Mouse (Mus musculus): Measurements from ENCODE around the gene Gm3233. TPM values are rescaled to one million over a fixed set of nuclear protein-coding genes. Genes with fewer than 3 reads are reported as not detected.
"Not testable (repeated sequence)": the region's sequence is repeated elsewhere in the genome, so short reads cannot be mapped to it uniquely, and the experiment has no call there.

The Gm3233 gene
- polyA plus RNA-seq, 1 experiment from 2014 or later = not detected

DNA sequence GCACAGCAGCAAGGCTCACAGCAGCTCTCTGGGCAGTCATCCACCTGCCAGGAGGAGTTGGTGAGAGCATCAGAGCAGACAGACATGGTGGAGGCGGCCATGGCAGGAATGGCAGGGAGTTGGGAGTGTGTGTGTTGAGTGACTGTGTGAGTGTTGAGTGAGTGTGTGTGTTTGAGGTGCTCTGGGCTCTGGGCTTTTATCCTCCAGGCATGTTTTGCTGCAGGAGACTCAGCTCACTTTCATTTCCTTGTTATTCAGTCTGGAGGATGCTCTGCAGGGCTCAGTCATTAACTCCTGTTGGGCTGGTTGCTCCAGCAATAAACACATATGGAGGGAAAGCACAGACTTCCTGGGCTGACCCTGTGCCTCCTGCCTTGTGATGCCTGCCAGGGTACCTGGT, 17.4 kb upstream of the Gm3233 start, which contains the start of gene Gm7138:
Gene Gm7138 (minus strand): TSS at position 101 of the 400 bp plus-strand sequence.
- H3K27me3 ChIP-seq (ENCODE audit: insufficient read depth, low read length); H3K27ac ChIP-seq (ENCODE audit: low read length); ATAC-seq (ENCODE audit: low FRiP score, low TSS enrichment); H3K4me1 ChIP-seq (ENCODE audit: insufficient read depth, low read length); H3K9me3 ChIP-seq (ENCODE audit: low read length); H3K4me3 ChIP-seq (ENCODE audit: low read length); H3K9ac ChIP-seq (replicated peaks; ENCODE audit: low read length); H3K36me3 ChIP-seq (ENCODE audit: insufficient read depth, low read length); H3K4me2 ChIP-seq (replicated peaks; ENCODE audit: low read depth, low read length): not testable (repeated sequence)
- 100% methylated on average over 1 of the region's 1 CpGs for WGBS

DNA sequence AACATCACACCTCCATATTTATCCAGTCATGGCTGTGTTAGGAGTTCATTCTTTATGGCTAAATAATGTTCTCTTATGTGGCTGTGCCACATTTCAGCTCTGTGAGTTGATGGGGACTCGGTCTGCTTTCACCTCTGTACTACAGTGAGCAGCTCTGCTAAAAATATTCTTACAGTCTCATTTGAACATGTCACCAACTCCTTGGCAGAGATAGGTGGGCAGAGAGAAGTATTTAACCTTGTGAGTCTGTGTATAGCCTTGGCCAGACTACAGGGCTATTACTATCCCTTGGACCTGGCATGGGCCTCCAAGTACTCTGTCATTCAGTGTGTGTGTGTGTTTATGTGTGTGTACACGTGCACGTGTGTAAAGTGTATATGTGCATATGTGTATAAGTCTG, 12.7 kb upstream of the Gm3233 start:
- not testable (repeated sequence) for H3K9me3 ChIP-seq (ENCODE audit: low read length)
- WGBS = 75% methylated on average over 1 of the region's 3 CpGs

DNA sequence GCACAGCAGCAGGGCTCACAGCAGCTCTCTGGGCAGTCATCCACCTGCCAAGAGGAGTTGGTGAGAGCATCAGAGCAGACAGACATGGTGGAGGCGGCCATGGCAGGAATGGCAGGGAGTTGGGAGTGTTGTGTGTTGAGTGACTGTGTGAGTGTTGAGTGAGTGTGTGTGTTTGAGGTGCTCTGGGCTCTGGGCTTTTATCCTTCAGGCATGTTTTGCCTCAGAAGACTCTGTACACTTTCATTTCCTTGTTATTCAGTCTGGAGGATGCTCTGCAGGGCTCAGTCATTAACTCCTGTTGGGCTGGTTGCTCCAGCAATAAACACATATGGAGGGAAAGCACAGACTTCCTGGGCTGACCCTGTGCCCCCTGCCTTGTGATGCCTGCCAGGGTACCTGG, 11.7 kb upstream of the Gm3233 start, which contains the start of gene Gm3238:
Gene Gm3238 (minus strand): TSS at position 101 of the 400 bp plus-strand sequence.
- H3K9ac ChIP-seq (replicated peaks; ENCODE audit: low read length); H3K36me3 ChIP-seq (ENCODE audit: insufficient read depth, low read length); H3K4me1 ChIP-seq (ENCODE audit: insufficient read depth, low read length); H3K4me2 ChIP-seq (replicated peaks; ENCODE audit: low read depth, low read length); H3K27me3 ChIP-seq (ENCODE audit: insufficient read depth, low read length); H3K27ac ChIP-seq (ENCODE audit: low read length); H3K4me3 ChIP-seq (ENCODE audit: low read length); H3K9me3 ChIP-seq (ENCODE audit: low read length); ATAC-seq (ENCODE audit: low FRiP score, low TSS enrichment): not testable (repeated sequence)
- no CpG with 5 or more reads among the region's 1 CpGs for WGBS

More for the DNA sequence above, 12.7 kb upstream of the Gm3233 start:
- not testable (repeated sequence) for H3K27ac ChIP-seq (ENCODE audit: low read length); H3K4me2 ChIP-seq (replicated peaks; ENCODE audit: low read depth, low read length); H3K4me1 ChIP-seq (ENCODE audit: insufficient read depth, low read length); H3K9ac ChIP-seq (replicated peaks; ENCODE audit: low read length); ATAC-seq (ENCODE audit: low FRiP score, low TSS enrichment); H3K4me3 ChIP-seq (ENCODE audit: low read length); H3K27me3 ChIP-seq (ENCODE audit: insufficient read depth, low read length); H3K36me3 ChIP-seq (ENCODE audit: insufficient read depth, low read length)

DNA sequence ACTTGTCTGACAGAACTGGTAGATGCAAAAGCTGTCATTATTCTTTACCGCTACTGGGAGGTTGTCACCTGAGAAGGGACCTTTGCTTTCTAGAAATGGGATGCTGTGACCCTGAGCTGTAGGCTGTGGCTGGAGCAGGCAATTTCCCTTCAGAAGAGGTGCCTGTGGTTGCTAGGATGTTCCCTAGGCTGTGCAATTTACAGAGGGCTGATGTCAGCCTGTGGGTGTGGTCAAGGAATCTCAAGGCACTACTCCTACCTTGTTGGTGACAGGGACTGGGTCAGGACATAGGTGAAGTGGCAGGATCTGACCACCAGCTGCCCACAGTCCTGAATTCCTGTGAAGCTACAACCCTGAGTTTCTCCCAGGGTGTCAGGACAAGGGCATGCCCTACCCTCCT, 10.2 kb upstream of the Gm3233 start:
- no peak overlapping the region for H3K4me2 ChIP-seq (replicated peaks; ENCODE audit: low read depth, low read length)
- no peaks in the 10 kb centered on the region for H3K27me3 ChIP-seq (ENCODE audit: insufficient read depth, low read length)
- no peak overlapping the region for H3K27ac ChIP-seq (ENCODE audit: low read length)
- no peak overlapping the region for H3K4me3 ChIP-seq (ENCODE audit: low read length)
- ATAC-seq (ENCODE audit: low FRiP score, low TSS enrichment) = no peak
- H3K9ac ChIP-seq (replicated peaks; ENCODE audit: low read length) = no peak overlapping the region
- no peaks in the 10 kb centered on the region for H3K9me3 ChIP-seq (ENCODE audit: low read length)
- 62% methylated on average over 1 of the region's 1 CpGs for WGBS
- H3K36me3 ChIP-seq (ENCODE audit: insufficient read depth, low read length) = no peaks in the 10 kb centered on the region
- H3K4me1 ChIP-seq (ENCODE audit: insufficient read depth, low read length) = no peaks in the 10 kb centered on the region

DNA sequence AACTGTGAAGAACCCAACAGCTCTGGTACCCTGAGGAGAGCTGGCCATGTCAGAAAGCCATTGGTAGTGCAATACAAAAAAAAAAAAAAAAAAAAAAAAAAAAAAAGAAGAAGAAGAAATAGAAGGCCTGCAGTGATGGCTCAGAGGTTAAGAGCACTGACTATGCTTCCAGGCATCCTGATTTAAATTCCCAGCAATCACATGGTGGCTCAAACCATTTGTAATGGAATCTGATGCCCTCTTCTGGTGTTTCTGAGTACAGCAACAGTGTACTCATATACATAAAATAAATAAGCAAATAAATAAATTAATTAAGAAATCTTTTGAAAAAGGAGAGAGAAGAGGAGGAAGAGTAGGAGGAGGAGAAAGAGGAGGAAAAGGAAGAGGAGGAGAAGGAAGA, 6.0 kb downstream of the Gm3233 start:
- ATAC-seq (ENCODE audit: low FRiP score, low TSS enrichment) = no peak
- H3K9me3 ChIP-seq (ENCODE audit: low read length) = no peaks in the 10 kb centered on the region
- no peak overlapping the region for H3K4me3 ChIP-seq (ENCODE audit: low read length)
- no peak overlapping the region for H3K27ac ChIP-seq (ENCODE audit: low read length)
- no peaks in the 10 kb centered on the region for H3K4me1 ChIP-seq (ENCODE audit: insufficient read depth, low read length)
- H3K4me2 ChIP-seq (replicated peaks; ENCODE audit: low read depth, low read length) = no peak overlapping the region
- H3K27me3 ChIP-seq (ENCODE audit: insufficient read depth, low read length) = no peaks in the 10 kb centered on the region
- no peaks in the 10 kb centered on the region for H3K36me3 ChIP-seq (ENCODE audit: insufficient read depth, low read length)
- H3K9ac ChIP-seq (replicated peaks; ENCODE audit: low read length) = no peak overlapping the region

DNA sequence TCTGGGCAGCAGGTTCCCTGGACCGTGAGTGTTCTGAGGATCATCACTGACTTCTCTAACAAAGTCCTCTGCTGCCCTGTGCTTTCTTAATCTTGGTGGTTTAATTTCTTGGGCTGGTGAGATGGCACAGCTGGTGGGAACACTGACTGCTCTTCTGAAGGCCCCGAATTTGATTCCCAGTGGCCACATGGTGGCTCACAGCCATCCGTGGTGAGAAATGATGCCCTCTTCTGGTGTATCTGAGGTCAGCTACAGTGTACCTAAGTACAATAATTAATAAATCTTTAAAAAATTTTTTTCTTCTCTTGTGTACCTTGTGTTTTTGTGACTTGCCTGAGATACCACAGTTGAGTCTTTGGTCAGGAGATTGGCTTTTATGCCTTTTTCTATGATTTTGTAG, 7.2 kb downstream of the Gm3233 start:
- H3K9me3 ChIP-seq (ENCODE audit: low read length); H3K36me3 ChIP-seq (ENCODE audit: insufficient read depth, low read length); H3K27ac ChIP-seq (ENCODE audit: low read length); H3K4me3 ChIP-seq (ENCODE audit: low read length); ATAC-seq (ENCODE audit: low FRiP score, low TSS enrichment); H3K4me2 ChIP-seq (replicated peaks; ENCODE audit: low read depth, low read length); H3K4me1 ChIP-seq (ENCODE audit: insufficient read depth, low read length); H3K27me3 ChIP-seq (ENCODE audit: insufficient read depth, low read length); H3K9ac ChIP-seq (replicated peaks; ENCODE audit: low read length): not testable (repeated sequence)
- 63% methylated on average over 3 of the region's 3 CpGs for WGBS

DNA sequence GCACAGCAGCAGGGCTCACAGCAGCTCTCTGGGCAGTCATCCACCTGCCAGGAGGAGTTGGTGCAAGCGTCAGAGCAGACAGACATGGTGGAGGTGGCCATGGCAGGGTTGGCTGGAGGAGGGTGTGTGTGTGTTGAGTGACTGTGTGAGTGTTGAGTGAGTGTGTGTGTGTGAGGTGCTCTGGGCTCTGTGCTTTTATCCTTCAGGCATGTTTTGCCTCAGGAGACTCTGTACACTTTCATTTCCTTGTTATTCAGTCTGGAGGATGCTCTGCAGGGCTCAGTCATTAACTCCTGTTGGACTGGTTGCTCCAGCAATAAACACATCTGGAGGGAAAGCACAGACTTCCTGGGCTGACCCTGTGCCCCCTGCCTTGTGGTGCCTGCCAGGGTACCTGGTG, 8.2 kb downstream of the Gm3233 start, which contains the start of gene Gm9736:
Gene Gm9736 (minus strand): TSS at position 101 of the 400 bp plus-strand sequence.
- not testable (repeated sequence) for H3K9me3 ChIP-seq (ENCODE audit: low read length); ATAC-seq (ENCODE audit: low FRiP score, low TSS enrichment); H3K4me1 ChIP-seq (ENCODE audit: insufficient read depth, low read length); H3K9ac ChIP-seq (replicated peaks; ENCODE audit: low read length); H3K36me3 ChIP-seq (ENCODE audit: insufficient read depth, low read length); H3K27me3 ChIP-seq (ENCODE audit: insufficient read depth, low read length); H3K4me2 ChIP-seq (replicated peaks; ENCODE audit: low read depth, low read length); H3K4me3 ChIP-seq (ENCODE audit: low read length); H3K27ac ChIP-seq (ENCODE audit: low read length)
- WGBS = 64% methylated on average over 1 of the region's 1 CpGs

DNA sequence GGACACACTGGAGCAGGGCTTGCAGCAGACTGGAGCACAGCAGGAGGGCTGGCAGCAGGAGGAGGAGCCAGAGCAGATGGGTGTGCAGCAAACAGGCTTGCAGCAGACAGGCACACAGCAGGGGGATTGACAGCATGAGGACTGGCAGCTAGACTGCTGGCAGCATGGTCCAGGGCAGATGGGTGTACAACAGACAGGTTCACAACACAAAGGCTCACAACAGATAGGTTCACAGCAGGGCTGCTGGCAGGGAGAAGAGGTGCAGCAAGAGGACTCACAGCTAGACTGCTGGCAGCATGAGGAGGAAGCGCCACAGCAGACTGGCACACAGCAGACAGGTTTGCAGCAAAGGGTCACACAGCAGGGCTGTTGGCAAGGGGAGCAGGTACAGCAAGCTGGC, 8.8 kb downstream of the Gm3233 start:
- WGBS = 77% methylated on average over 1 of the region's 1 CpGs

DNA sequence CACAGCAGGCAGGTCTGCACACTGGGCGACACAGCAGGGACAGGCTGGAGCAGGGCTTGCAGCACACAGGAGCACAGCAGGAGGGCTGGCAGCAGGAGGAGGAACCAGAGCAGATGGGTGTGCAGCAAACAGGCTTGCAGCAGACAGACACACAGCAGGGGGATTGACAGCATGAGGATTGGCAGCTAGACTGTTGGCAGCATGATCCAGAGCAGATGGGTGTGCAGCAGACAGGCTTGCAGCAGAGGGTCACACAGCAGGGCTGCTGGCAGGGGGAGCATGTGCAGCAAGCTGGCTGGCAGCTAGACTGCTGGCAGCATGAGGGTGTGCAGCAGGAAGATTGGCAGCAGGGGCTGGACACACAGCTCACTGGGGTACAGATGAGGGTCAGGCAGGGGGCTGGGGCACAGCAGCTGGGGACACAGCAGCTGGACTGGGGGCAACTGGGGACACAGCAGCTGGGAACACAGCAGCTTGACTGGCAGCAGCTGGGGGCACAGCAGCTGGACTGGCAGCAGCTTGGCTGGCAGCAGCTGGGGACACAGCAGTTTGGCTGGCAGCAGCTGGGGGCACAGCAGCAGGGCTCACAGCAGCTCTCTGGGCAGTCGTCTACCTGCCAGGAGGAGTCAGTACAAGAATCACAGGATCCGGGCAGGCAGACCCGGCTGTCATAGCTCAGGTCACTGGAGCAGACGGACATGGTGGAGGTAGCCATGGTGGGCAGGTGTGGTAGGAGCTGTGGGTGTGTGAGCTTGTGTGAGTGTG, 17.4 kb downstream of the Gm3233 start, which contains the start of gene Gm18596:
Gene Gm18596 (minus strand): TSS at position 715 of the 765 bp plus-strand sequence.
- not testable (repeated sequence) for H3K9me3 ChIP-seq (ENCODE audit: low read length); H3K36me3 ChIP-seq (ENCODE audit: insufficient read depth, low read length); H3K4me1 ChIP-seq (ENCODE audit: insufficient read depth, low read length); H3K9ac ChIP-seq (replicated peaks; ENCODE audit: low read length); H3K27me3 ChIP-seq (ENCODE audit: insufficient read depth, low read length); H3K4me2 ChIP-seq (replicated peaks; ENCODE audit: low read depth, low read length); ATAC-seq (ENCODE audit: low FRiP score, low TSS enrichment); H3K4me3 ChIP-seq (ENCODE audit: low read length); H3K27ac ChIP-seq (ENCODE audit: low read length)
- 65% methylated on average over 4 of the region's 5 CpGs for WGBS

More for the DNA sequence above, 8.8 kb downstream of the Gm3233 start:
- not testable (repeated sequence) for H3K27ac ChIP-seq (ENCODE audit: low read length); H3K36me3 ChIP-seq (ENCODE audit: insufficient read depth, low read length); H3K4me3 ChIP-seq (ENCODE audit: low read length); H3K4me1 ChIP-seq (ENCODE audit: insufficient read depth, low read length); H3K4me2 ChIP-seq (replicated peaks; ENCODE audit: low read depth, low read length); H3K9me3 ChIP-seq (ENCODE audit: low read length); ATAC-seq (ENCODE audit: low FRiP score, low TSS enrichment); H3K9ac ChIP-seq (replicated peaks; ENCODE audit: low read length); H3K27me3 ChIP-seq (ENCODE audit: insufficient read depth, low read length)

DNA sequence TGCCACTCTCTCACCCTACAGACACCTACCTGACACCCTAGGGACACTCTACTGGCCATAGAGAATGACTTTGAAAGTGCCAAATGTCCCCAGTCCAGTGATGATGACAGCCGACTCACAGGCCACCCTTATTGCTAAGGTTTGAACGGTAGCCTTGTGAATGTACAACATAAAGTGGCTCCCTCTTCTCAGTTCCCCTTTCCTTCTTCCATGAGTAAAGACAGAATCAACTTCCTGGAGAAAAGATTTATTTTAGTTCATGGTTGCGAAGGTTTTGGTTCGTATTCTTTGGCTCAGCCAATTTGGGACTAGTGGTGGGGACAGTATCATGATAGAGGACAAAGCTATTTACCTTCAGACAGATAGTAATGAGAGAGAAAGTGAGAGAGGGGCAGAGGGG, 20.6 kb downstream of the Gm3233 start:
- ATAC-seq (ENCODE audit: low FRiP score, low TSS enrichment) = no peak
- H3K4me1 ChIP-seq (ENCODE audit: insufficient read depth, low read length) = no peaks in the 10 kb centered on the region

More for the DNA sequence above, 20.6 kb downstream of the Gm3233 start:
- Histone ChIP-seq H3K4me2 (replicated peaks; ENCODE audit: low read depth, low read length) (no peak overlapping the region), H3K36me3 (ENCODE audit: insufficient read depth, low read length) (no peaks in the 10 kb centered on the region), H3K9me3 (ENCODE audit: low read length) (no peaks in the 10 kb centered on the region; the same call in 1 of the 2 replicates), H3K4me3 (ENCODE audit: low read length) (no peak overlapping the region), H3K27ac (ENCODE audit: low read length) (no peak overlapping the region), H3K9ac (replicated peaks; ENCODE audit: low read length) (no peak overlapping the region), H3K27me3 (ENCODE audit: insufficient read depth, low read length) (no peaks in the 10 kb centered on the region)
- 86% methylated on average over 4 of the region's 4 CpGs for WGBS
